Mouse (Mus musculus) CH12.LX (cell line): Measurements from ENCODE around the gene Trex1.

Source experiments
- CHD1 ChIP-seq: IDR thresholded peaks from 2 replicates; pipeline ENCODE4 v1.6.1; 2012; ENCODE audit warnings: low read depth, low read length, improper control_type of control experiment, inconsistent platforms
- CTCF ChIP-seq, 2 experiments: IDR thresholded peaks in 1 of 2; conservative IDR thresholded peaks in 1 of 2; 2 replicates each; pipeline ENCODE4 v1.5.1; 2011 to 2012; ENCODE audit warnings: low read depth in 2 of 2, low read length in 2 of 2, improper control_type of control experiment in 1 of 2, inconsistent platforms in 1 of 2, mild to moderate bottlenecking in 1 of 2, moderate library complexity in 1 of 2
- MAFK ChIP-seq: IDR thresholded peaks from 2 replicates; pipeline ENCODE4 v1.6.1; 2011; ENCODE audit warnings: low read length, improper control_type of control experiment; ENCODE audit not compliant: insufficient replicate concordance
- MXI1 ChIP-seq: IDR thresholded peaks from 2 replicates; pipeline ENCODE4 v1.6.1; 2011; ENCODE audit warnings: mild to moderate bottlenecking, low read depth, low read length, improper control_type of control experiment
- POLR2A ChIP-seq: IDR thresholded peaks from 2 replicates; pipeline ENCODE4 v1.6.1; 2011; ENCODE audit warnings: low read depth, mild to moderate bottlenecking, improper control_type of control experiment, low read length
- POLR2AphosphoS2 ChIP-seq: IDR thresholded peaks from 2 replicates; pipeline ENCODE4 v1.6.1; 2011; ENCODE audit warnings: low read depth, low read length, improper control_type of control experiment
- RAD21 ChIP-seq: IDR thresholded peaks from 2 replicates; pipeline ENCODE4 v1.6.1; 2011; ENCODE audit warnings: low read depth, mild to moderate bottlenecking, low read length, improper control_type of control experiment, moderate library complexity
- RCOR1 ChIP-seq: conservative IDR thresholded peaks from 2 replicates; pipeline ENCODE4 v1.6.1; 2012; ENCODE audit warnings: low read depth, mild to moderate bottlenecking, inconsistent platforms, low read length, improper control_type of control experiment
- TBP ChIP-seq: conservative IDR thresholded peaks from 2 replicates; pipeline ENCODE4 v1.6.1; 2011; ENCODE audit warnings: low read depth, low read length, improper control_type of control experiment
- ZMIZ1 ChIP-seq: IDR thresholded peaks from 2 replicates; pipeline ENCODE4 v1.6.1; 2012; ENCODE audit warnings: low read depth, mild to moderate bottlenecking, inconsistent platforms, low read length, improper control_type of control experiment
- ZNF384 ChIP-seq: IDR thresholded peaks from 2 replicates; pipeline ENCODE4 v1.6.1; 2012; ENCODE audit warnings: low read depth, low read length, improper control_type of control experiment, inconsistent platforms

DNA sequence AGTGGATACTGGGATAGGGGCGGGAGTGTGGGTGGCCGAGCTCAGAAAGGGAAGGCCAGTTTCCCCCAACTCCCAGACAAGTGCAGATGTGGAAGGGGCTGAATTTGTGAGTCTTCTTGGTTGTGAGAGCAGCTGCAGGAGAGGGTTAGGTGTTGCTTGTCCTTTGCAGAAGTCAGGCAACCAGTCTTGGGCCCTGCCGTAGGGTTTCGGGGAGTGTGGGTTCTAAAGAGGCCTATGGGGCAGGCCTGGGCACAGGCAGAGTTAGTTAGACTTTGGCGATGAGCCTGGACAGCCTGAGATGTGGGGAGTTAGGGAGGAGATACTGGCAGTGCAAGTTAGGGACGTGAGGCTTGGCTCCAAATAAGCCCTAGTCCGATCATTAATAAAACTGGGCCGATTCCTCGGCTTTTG is 36.7 kb upstream of the Trex1 start:
- TF ChIP-seq CTCF (conservative IDR thresholded peaks at IDR 0.05 in 1 of 2, IDR thresholded peaks at IDR 0.05 in 1 of 2; ENCODE audit: low read depth in 2 of 2, low read length in 2 of 2) (no peak), POLR2A (no peak), POLR2AphosphoS2 (no peak), ZNF384 (no peak), TBP (no peak), MAFK (no peak), RCOR1 (no peak), ZMIZ1 (no peak), MXI1 (no peak), CHD1 (no peak), RAD21 (no peak)
